In genomic region chr11:98150625-98151156, GRCm38 (mm10) we compare ENCODE assay signal across 8 mouse cellular contexts. TPM values are rescaled to one million over a fixed set of nuclear protein-coding genes. Genes with fewer than 3 reads are reported as not detected.
DNase-seq lines count a peak whose midpoint lies in the region; ATAC-seq lines count a peak whose summit lies in the region.

No protein-coding gene starts in this region.

- peak overlapping the region; percentile 71 for H3K4me3 ChIP-seq in lung, embryonic 15.5 days
- H3K4me3 ChIP-seq in forebrain, embryonic 15.5 days: peak overlapping the region; percentile 72
- H3K4me3 ChIP-seq in limb, embryonic 13.5 days: peak overlapping the region; percentile 98
- H3K4me3 ChIP-seq in stomach, embryonic 14.5 days (ENCODE audit: low read depth, low read length): peak overlapping the region; percentile 86

- DNase-seq in lung, adult 18-20 months: no peak
- no peak for DNase-seq in left cerebral cortex, adult 18-20 months (ENCODE audit: low spot score in 2 of 2)
- no peak for DNase-seq in frontal cortex, postnatal 25 days (ENCODE audit: low spot score in 2 of 2)
- no peak for DNase-seq in ovary, postnatal 14 days (ENCODE audit: low spot score)

- H3K36me3 ChIP-seq in lung, embryonic 15.5 days: peaks cover 8% of the 10 kb centered on the region
- peaks cover 15% of the 10 kb centered on the region for H3K36me3 ChIP-seq in forebrain, embryonic 15.5 days
- H3K36me3 ChIP-seq in limb, embryonic 13.5 days: peaks cover 20% of the 10 kb centered on the region
- H3K36me3 ChIP-seq in stomach, embryonic 14.5 days (ENCODE audit: control insufficient read depth, insufficient read depth, low read length): peaks cover 11% of the 10 kb centered on the region

- peak overlapping the region; percentile 99 for H3K4me2 ChIP-seq in lung, embryonic 15.5 days
- H3K4me2 ChIP-seq in forebrain, embryonic 15.5 days (replicated peaks): peak overlapping the region; percentile 69
- H3K4me2 ChIP-seq in limb, embryonic 13.5 days (replicated peaks): peak overlapping the region; percentile 90
- H3K4me2 ChIP-seq in stomach, embryonic 14.5 days (replicated peaks; ENCODE audit: low read depth, low read length): peak overlapping the region; percentile 91

- no peak overlapping the region for H3K9ac ChIP-seq in lung, embryonic 15.5 days
- H3K9ac ChIP-seq in forebrain, embryonic 15.5 days (replicated peaks): peak overlapping the region; percentile 95; the same call in 1 of the 2 replicates
- H3K9ac ChIP-seq in limb, embryonic 13.5 days: no peak overlapping the region
- H3K9ac ChIP-seq in stomach, embryonic 14.5 days (replicated peaks; ENCODE audit: low read depth, low read length): no peak overlapping the region

- no peak for ATAC-seq in lung, embryonic 15.5 days (ENCODE audit: borderline replicate concordance, extremely low read depth, low FRiP score, low TSS enrichment)
- no peak for ATAC-seq in forebrain, embryonic 15.5 days (replicated peaks)
- no peak for ATAC-seq in limb, embryonic 13.5 days (ENCODE audit: low FRiP score, low read depth)
- no peak for ATAC-seq in stomach, embryonic 14.5 days (ENCODE audit: insufficient number of reproducible peaks, insufficient read depth, low FRiP score, low read depth)

- H3K9me3 ChIP-seq in lung, embryonic 15.5 days: no peaks in the 10 kb centered on the region
- H3K9me3 ChIP-seq in forebrain, embryonic 15.5 days: no peaks in the 10 kb centered on the region
- no peaks in the 10 kb centered on the region for H3K9me3 ChIP-seq in limb, embryonic 13.5 days
- H3K9me3 ChIP-seq in stomach, embryonic 14.5 days (ENCODE audit: control insufficient read depth, low read depth, low read length): no peaks in the 10 kb centered on the region

- 8% methylated on average over 10 of the region's 10 CpGs for WGBS in lung, embryonic 15.5 days
- 9% methylated on average over 10 of the region's 10 CpGs for WGBS in forebrain, embryonic 15.5 days
- WGBS in limb, embryonic 13.5 days: 8% methylated on average over 10 of the region's 10 CpGs
- WGBS in stomach, embryonic 14.5 days: 10% methylated on average over 10 of the region's 10 CpGs

- H3K4me1 ChIP-seq in lung, embryonic 15.5 days: peaks cover 8% of the 10 kb centered on the region; the same call in 1 of the 2 replicates
- peaks cover 32% of the 10 kb centered on the region for H3K4me1 ChIP-seq in forebrain, embryonic 15.5 days
- peaks cover 25% of the 10 kb centered on the region for H3K4me1 ChIP-seq in limb, embryonic 13.5 days
- peaks cover 13% of the 10 kb centered on the region for H3K4me1 ChIP-seq in stomach, embryonic 14.5 days (ENCODE audit: control insufficient read depth, insufficient read depth, low read length)

- H3K27ac ChIP-seq in lung, embryonic 15.5 days: no peak overlapping the region
- no peak overlapping the region for H3K27ac ChIP-seq in forebrain, embryonic 15.5 days (replicated peaks)
- no peak overlapping the region for H3K27ac ChIP-seq in limb, embryonic 13.5 days
- no peak overlapping the region for H3K27ac ChIP-seq in stomach, embryonic 14.5 days (ENCODE audit: low read length)

- no peaks in the 10 kb centered on the region for H3K27me3 ChIP-seq in lung, embryonic 15.5 days
- no peaks in the 10 kb centered on the region for H3K27me3 ChIP-seq in forebrain, embryonic 15.5 days
- H3K27me3 ChIP-seq in limb, embryonic 13.5 days: no peaks in the 10 kb centered on the region
- H3K27me3 ChIP-seq in stomach, embryonic 14.5 days (ENCODE audit: control insufficient read depth, insufficient read depth, low read length): no peaks in the 10 kb centered on the region

RNA-seq across cellular contexts. Expression of gene Fbxl20, which starts 0.5 kb away (rescaled TPM):
- 14.0 and 17.6 TPM in 2 replicates for polyA plus RNA-seq in lung, embryonic 15.5 days (2015; fragmentation: Nextera tagmentation; extraction: Ambion mirVana)
- 38.4 and 42.0 TPM in 2 replicates for polyA plus RNA-seq in forebrain, embryonic 15.5 days (2015; fragmentation: Nextera tagmentation; extraction: Ambion mirVana)
- 28.0 and 28.4 TPM in 2 replicates for polyA plus RNA-seq in limb, embryonic 13.5 days (2015; fragmentation: Nextera tagmentation; extraction: Ambion mirVana)
- 14.1 and 16.8 TPM in 2 replicates for polyA plus RNA-seq in stomach, embryonic 14.5 days (2014; fragmentation: Nextera tagmentation; extraction: Ambion mirVana)
- total RNA-seq in left cerebral cortex, adult 18-20 months (2021): 10 to 100 TPM; 33.4 to 35.9 TPM

RNA-seq across cellular contexts. Expression of gene Med1, which starts 42.4 kb away (rescaled TPM):
- polyA plus RNA-seq in lung, embryonic 15.5 days (2015; fragmentation: Nextera tagmentation; extraction: Ambion mirVana): 57.8 and 60.8 TPM in 2 replicates
- 70.0 and 75.0 TPM in 2 replicates for polyA plus RNA-seq in forebrain, embryonic 15.5 days (2015; fragmentation: Nextera tagmentation; extraction: Ambion mirVana)
- polyA plus RNA-seq in limb, embryonic 13.5 days (2015; fragmentation: Nextera tagmentation; extraction: Ambion mirVana): 74.9 and 76.8 TPM in 2 replicates
- polyA plus RNA-seq in stomach, embryonic 14.5 days (2014; fragmentation: Nextera tagmentation; extraction: Ambion mirVana): 60.5 and 62.1 TPM in 2 replicates
- 10 to 100 TPM; 51.1 to 52.4 TPM for total RNA-seq in left cerebral cortex, adult 18-20 months (2021)

RNA-seq across cellular contexts. Expression of gene Cdk12, which starts 52.2 kb away (rescaled TPM):
- polyA plus RNA-seq in lung, embryonic 15.5 days (2015; fragmentation: Nextera tagmentation; extraction: Ambion mirVana): 8.8 and 10.0 TPM in 2 replicates
- 13.6 and 15.8 TPM in 2 replicates for polyA plus RNA-seq in forebrain, embryonic 15.5 days (2015; fragmentation: Nextera tagmentation; extraction: Ambion mirVana)
- polyA plus RNA-seq in limb, embryonic 13.5 days (2015; fragmentation: Nextera tagmentation; extraction: Ambion mirVana): 13.1 TPM in 2 replicates
- 17.4 and 19.8 TPM in 2 replicates for polyA plus RNA-seq in stomach, embryonic 14.5 days (2014; fragmentation: Nextera tagmentation; extraction: Ambion mirVana)
- 10 to 100 TPM; 34.9 to 36.2 TPM for total RNA-seq in left cerebral cortex, adult 18-20 months (2021)
